Mouse (Mus musculus): ENCODE results near the gene Pgls. TPM values are rescaled to one million over a fixed set of nuclear protein-coding genes. Genes with fewer than 3 reads are reported as not detected.
A peak's percentile ranks its signal among the peaks of the same experiment; 100 is the strongest.

The Pgls gene
- polyA plus RNA-seq (2012; rRNA removed) (45.6 and 58.5 TPM in 2 replicates), polyA plus RNA-seq (2014; fragmentation: Nextera tagmentation; extraction: Ambion mirVana) (104 and 105 TPM in 2 replicates)

GRCm38 (mm10) chr8:71591471-71592373 is at the start of gene Pgls:
Gene Pgls (plus strand): TSS chr8:71592176.
- under 1% methylated on average over 69 of the region's 71 CpGs for WGBS (ENCODE audit: insufficient replicate concordance)
- H3K9ac ChIP-seq (replicated peaks), result peak within 1 kb of the TSS; percentile 79
- DNase-seq (ENCODE audit: low read depth in 3 of 3, low spot score in 3 of 3) (peak; percentile 83 to 84 (median 84)), ATAC-seq (ENCODE audit: insufficient read depth) (peak; percentile 87)
- H3K9me3 ChIP-seq (ENCODE audit: control insufficient read depth, low read length), result no peaks in the 10 kb centered on the region
- H3K4me1 ChIP-seq (replicated peaks; ENCODE audit: control insufficient read depth in 2 of 2, insufficient read depth in 2 of 2, low read length in 1 of 2), result peaks cover 9 to 19% of the 10 kb centered on the region in 2 experiments
- no peaks in the 10 kb centered on the region for H3K27me3 ChIP-seq (ENCODE audit: control insufficient read depth, insufficient read depth, low read length)
- H3K36me3 ChIP-seq (replicated peaks; ENCODE audit: control insufficient read depth, insufficient read depth, low read depth), result no peaks in the 10 kb centered on the region
- H3K4me3 ChIP-seq (ENCODE audit: insufficient read depth in 1 of 2, low read depth in 2 of 2, low read length in 2 of 2), result peak within 1 kb of the TSS; percentile 72 to 80
- peak; percentile 46; the same call in 1 of the 2 replicates for TF ChIP-seq EP300 (IDR thresholded peaks at IDR 0.05; ENCODE audit: low read depth)
- no peak; the same call in 1 of the 2 replicates for TF ChIP-seq CTCF (IDR thresholded peaks at IDR 0.05; ENCODE audit: low read depth)
- peak within 1 kb of the TSS; percentile 98 for H3K4me2 ChIP-seq (ENCODE audit: low read depth)
- H3K27ac ChIP-seq, result peak within 1 kb of the TSS; percentile 90

DNA sequence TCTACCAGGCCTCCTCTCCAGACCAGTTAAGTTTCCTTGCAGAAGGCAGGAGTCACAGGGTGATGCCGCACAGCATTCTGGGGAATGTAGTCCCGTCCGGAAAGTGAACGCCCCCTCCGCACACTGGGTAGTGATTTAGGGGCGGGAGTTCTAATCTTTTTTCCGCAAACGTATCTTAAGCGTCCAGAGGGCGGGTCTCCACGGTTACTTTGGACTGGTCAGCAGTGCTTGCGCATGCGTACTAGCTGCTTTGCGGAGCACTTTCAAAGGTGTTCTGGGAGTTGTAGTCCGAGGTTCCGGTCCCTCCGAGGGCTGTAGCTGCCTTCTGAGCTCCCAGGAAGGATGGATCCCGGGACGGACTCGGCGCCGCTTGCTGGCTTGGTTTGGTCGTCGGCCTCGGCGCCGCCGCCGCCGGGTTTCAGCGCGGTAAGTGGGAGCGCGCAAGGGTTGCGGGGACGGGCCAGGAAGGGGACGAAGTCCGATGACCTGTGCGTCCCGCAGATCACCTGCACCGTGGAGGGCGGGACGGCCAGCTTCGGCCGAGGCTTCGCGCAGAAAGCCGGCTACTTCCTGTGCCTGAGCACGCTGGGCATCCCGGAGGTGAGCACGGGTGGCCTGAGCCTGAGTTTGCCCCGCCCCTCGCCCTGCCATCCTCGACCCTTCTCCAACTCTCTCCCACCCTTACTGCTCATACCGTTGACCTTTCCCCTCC is 49.2 kb upstream of the Pgls start, which contains the start of gene Mvb12a:
TSS of gene Mvb12a (plus strand) at position 291 of the 712 bp plus-strand sequence.
- DNase-seq (ENCODE audit: low read depth in 3 of 3, low spot score in 3 of 3), result peak; percentile 94 to 96 (median 96)
- under 1% methylated on average over 55 of the region's 55 CpGs for WGBS (ENCODE audit: insufficient replicate concordance)
- no peak for TF ChIP-seq CTCF (IDR thresholded peaks at IDR 0.05; ENCODE audit: low read depth)
- 0 out of 2 replicates have a peak, but pooled peaks have one; percentile 20 for TF ChIP-seq EP300 (IDR thresholded peaks at IDR 0.05; ENCODE audit: low read depth)
- H3K36me3 ChIP-seq (replicated peaks; ENCODE audit: control insufficient read depth, insufficient read depth, low read depth), result no peaks in the 10 kb centered on the region; the same call in 1 of the 2 replicates
- H3K27me3 ChIP-seq (ENCODE audit: control insufficient read depth, insufficient read depth, low read length), result no peaks in the 10 kb centered on the region
- peak within 1 kb of the TSS; percentile 83 for H3K4me2 ChIP-seq (ENCODE audit: low read depth)
- ATAC-seq (ENCODE audit: insufficient read depth), result peak; percentile 93
- peak within 1 kb of the TSS; percentile 56 for H3K9ac ChIP-seq (replicated peaks)
- H3K27ac ChIP-seq, result no peak within 1 kb of the TSS
- H3K4me3 ChIP-seq (ENCODE audit: insufficient read depth in 1 of 2, low read depth in 2 of 2, low read length in 2 of 2), result peak within 1 kb of the TSS; percentile 63 to 73
- peaks cover 8 to 9% of the 10 kb centered on the region in 2 experiments for H3K4me1 ChIP-seq (replicated peaks; ENCODE audit: control insufficient read depth in 2 of 2, insufficient read depth in 2 of 2, low read length in 1 of 2)
- no peaks in the 10 kb centered on the region for H3K9me3 ChIP-seq (ENCODE audit: control insufficient read depth, low read length)

GRCm38 (mm10) chr8:71543755-71544154 is 48.2 kb upstream of the Pgls start:
- Histone ChIP-seq H3K4me2 (ENCODE audit: low read depth) (peak overlapping the region; percentile 83), H3K36me3 (replicated peaks; ENCODE audit: control insufficient read depth, insufficient read depth, low read depth) (no peaks in the 10 kb centered on the region; the same call in 1 of the 2 replicates), H3K9ac (replicated peaks) (no peak overlapping the region; the same call in 1 of the 2 replicates), H3K4me3 (ENCODE audit: insufficient read depth in 1 of 2, low read depth in 2 of 2, low read length in 2 of 2) (peak overlapping the region in 1 of 2 experiments; percentile 73; a peak in 1 of 4 replicates), H3K27me3 (ENCODE audit: control insufficient read depth, insufficient read depth, low read length) (no peaks in the 10 kb centered on the region), H3K4me1 (replicated peaks; ENCODE audit: control insufficient read depth in 2 of 2, insufficient read depth in 2 of 2, low read length in 1 of 2) (peaks cover 3 to 6% of the 10 kb centered on the region in 2 experiments; a peak in 1 of 4 replicates), H3K9me3 (ENCODE audit: control insufficient read depth, low read length) (no peaks in the 10 kb centered on the region), H3K27ac (no peak overlapping the region)
- WGBS (ENCODE audit: insufficient replicate concordance), result 76% methylated on average over 9 of the region's 9 CpGs
- DNase-seq (ENCODE audit: low read depth in 3 of 3, low spot score in 3 of 3) (no peak), ATAC-seq (ENCODE audit: insufficient read depth) (no peak)
- TF ChIP-seq EP300 (IDR thresholded peaks at IDR 0.05; ENCODE audit: low read depth), result no peak
- no peak for TF ChIP-seq CTCF (IDR thresholded peaks at IDR 0.05; ENCODE audit: low read depth)

DNA sequence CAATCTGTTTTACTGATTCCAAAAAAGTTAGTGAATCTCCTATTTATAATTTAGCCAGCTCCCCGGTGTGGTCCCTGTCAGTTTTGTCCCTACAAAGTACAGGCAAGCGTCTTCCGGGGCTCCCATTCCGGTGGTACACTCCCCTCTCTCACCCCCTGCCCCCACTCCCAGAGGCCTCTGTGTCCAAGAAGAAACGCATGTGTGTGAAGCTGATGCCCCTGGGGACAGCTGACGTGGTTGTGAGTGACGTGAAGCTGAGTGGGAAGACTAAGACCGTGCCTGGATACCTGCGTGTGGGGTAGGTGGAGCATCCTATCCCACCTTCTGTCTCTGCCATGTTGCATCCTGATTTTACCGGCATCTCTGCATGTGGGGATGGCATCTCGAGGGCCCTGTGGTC is 46.9 kb upstream of the Pgls start:
- DNase-seq (ENCODE audit: low read depth in 3 of 3, low spot score in 3 of 3) (no peak), ATAC-seq (ENCODE audit: insufficient read depth) (no peak)
- WGBS (ENCODE audit: insufficient replicate concordance), result 81% methylated on average over 11 of the region's 11 CpGs
- Histone ChIP-seq H3K27me3 (ENCODE audit: control insufficient read depth, insufficient read depth, low read length) (no peaks in the 10 kb centered on the region), H3K4me3 (ENCODE audit: insufficient read depth in 1 of 2, low read depth in 2 of 2, low read length in 2 of 2) (no peak overlapping the region), H3K36me3 (replicated peaks; ENCODE audit: control insufficient read depth, insufficient read depth, low read depth) (no peaks in the 10 kb centered on the region; the same call in 1 of the 2 replicates), H3K27ac (no peak overlapping the region), H3K9me3 (ENCODE audit: control insufficient read depth, low read length) (no peaks in the 10 kb centered on the region), H3K9ac (replicated peaks) (no peak overlapping the region), H3K4me2 (ENCODE audit: low read depth) (no peak overlapping the region), H3K4me1 (replicated peaks; ENCODE audit: control insufficient read depth in 2 of 2, insufficient read depth in 2 of 2, low read length in 1 of 2) (peaks cover 3 to 6% of the 10 kb centered on the region in 2 experiments; a peak in 1 of 4 replicates)
- TF ChIP-seq EP300 (IDR thresholded peaks at IDR 0.05; ENCODE audit: low read depth), result no peak
- no peak for TF ChIP-seq CTCF (IDR thresholded peaks at IDR 0.05; ENCODE audit: low read depth)

All from liver, embryonic 14.5 days (tissue).